Mouse (Mus musculus): ENCODE measurements around the gene Ccdc80.

- TF ChIP-seq CTCF (IDR thresholded peaks at IDR 0.05; ENCODE audit: borderline replicate concordance, control insufficient read depth, extremely low read depth, insufficient read depth, low read length, poor library complexity) (no peak), POLR2A (IDR thresholded peaks at IDR 0.05; ENCODE audit: control insufficient read depth, extremely low read depth, insufficient read depth, low read length, poor library complexity) (no peak)
Observed at GRCm38 (mm10) chr16:45098186-45098885, 5.1 kb downstream of the Ccdc80 start.

All from thymus, adult 2 months (tissue).